Mouse (Mus musculus) liver, adult 2 months (tissue): ENCODE measurements around the gene Acsl1.

Experiments used
- CTCF ChIP-seq: fragments of 200-500 bp; IDR thresholded peaks from 2 replicates; pipeline ENCODE4 v1.5.1; 2011; ENCODE audit warnings: low read depth, low read length, control low read depth
- POLR2A ChIP-seq: fragments of 200-500 bp; IDR thresholded peaks from 2 replicates; pipeline ENCODE4 v1.6.1; 2011; ENCODE audit warnings: low read length, control low read depth; ENCODE audit not compliant: insufficient read depth; ENCODE audit errors: extremely low read depth

DNA sequence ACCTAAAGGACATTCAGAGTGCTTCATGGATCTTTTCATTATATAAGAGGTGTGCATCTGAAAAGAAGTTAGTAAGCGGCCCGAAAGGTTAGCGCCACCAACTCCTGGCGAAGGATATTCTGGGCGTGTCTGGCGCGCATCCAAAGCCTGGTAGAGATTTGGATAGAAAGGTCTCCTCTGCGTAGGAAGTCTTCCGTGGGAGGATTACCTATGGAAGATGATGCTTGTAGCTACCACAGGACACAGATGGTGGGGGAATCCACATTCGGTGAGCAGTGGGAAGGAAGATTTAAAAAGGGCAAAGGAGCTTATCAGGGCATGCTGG lies 81.6 kb downstream of the Acsl1 start:
- no peak for TF ChIP-seq CTCF
- no peak for TF ChIP-seq POLR2A
